Mouse (Mus musculus) midbrain, embryonic 11.5 days (tissue): ENCODE measurements at regions not wholly inside any gene's neighbourhood (a gene's known extent, or its start where the extent isn't known, plus 50 kb on each side); places are given as distances from the start of the nearest gene placed in this dataset.

ENCODE experiments used
- ATAC-seq: fragments of 200-750 bp; cut with Nextera tagmentation; 2 replicates; pipeline ENCODE4 v1.8.0; 2017; ENCODE audit warnings: moderate TSS enrichment, moderate library complexity; ENCODE audit not compliant: low FRiP score
- DNase-seq: peaks from one replicate; pipeline ENCODE4 v3.0.0; 2015; ENCODE audit warnings: low spot score; ENCODE audit errors: missing footprints
- H3K27ac ChIP-seq: fragments of 300-500 bp; sonication (generic); 2 replicates; pipeline ENCODE4 v1.5.1; 2014; ENCODE audit warnings: low read depth, low read length
- H3K27me3 ChIP-seq: fragments of 300-500 bp; sonication (generic); 2 replicates; pipeline ENCODE4 v1.6.1; 2014; ENCODE audit warnings: mild to moderate bottlenecking, low read length, moderate library complexity, mixed read lengths; ENCODE audit not compliant: control insufficient read depth, insufficient read depth
- H3K36me3 ChIP-seq: fragments of 300-500 bp; sonication (generic); 2 replicates; pipeline ENCODE4 v1.6.1; 2014; ENCODE audit warnings: mild to moderate bottlenecking, low read length, moderate library complexity, mixed read lengths; ENCODE audit not compliant: control insufficient read depth, insufficient read depth
- H3K4me1 ChIP-seq: fragments of 300-500 bp; sonication (generic); 2 replicates; pipeline ENCODE4 v1.6.1; 2014; ENCODE audit warnings: low read length; ENCODE audit not compliant: control insufficient read depth, insufficient read depth
- H3K4me2 ChIP-seq: fragments of 300-500 bp; sonication (generic); 2 replicates; pipeline ENCODE4 v1.6.1; 2014; ENCODE audit warnings: mild to moderate bottlenecking, moderate library complexity
- H3K4me3 ChIP-seq: fragments of 300-500 bp; sonication (generic); 2 replicates; pipeline ENCODE4 v1.5.1; 2014; ENCODE audit warnings: low read depth, low read length
- H3K9ac ChIP-seq: fragments of 300-500 bp; sonication (generic); 2 replicates; pipeline ENCODE4 v1.6.1; 2014; ENCODE audit warnings: low read length
- H3K9me3 ChIP-seq: fragments of 300-500 bp; sonication (generic); 2 replicates; pipeline ENCODE4 v1.6.1; 2016; ENCODE audit warnings: low read length; ENCODE audit not compliant: control insufficient read depth
- WGBS: fragments of 180-500 bp; shearing (Covaris S2); extraction: QIAGEN DNeasy Blood & Tissue Kit; methylation state at CpG from one replicate; pipeline ENCODE4 v1.1.7; 2014; 5-methylcytosine and 5-hydroxymethylcytosine counted together

DNA sequence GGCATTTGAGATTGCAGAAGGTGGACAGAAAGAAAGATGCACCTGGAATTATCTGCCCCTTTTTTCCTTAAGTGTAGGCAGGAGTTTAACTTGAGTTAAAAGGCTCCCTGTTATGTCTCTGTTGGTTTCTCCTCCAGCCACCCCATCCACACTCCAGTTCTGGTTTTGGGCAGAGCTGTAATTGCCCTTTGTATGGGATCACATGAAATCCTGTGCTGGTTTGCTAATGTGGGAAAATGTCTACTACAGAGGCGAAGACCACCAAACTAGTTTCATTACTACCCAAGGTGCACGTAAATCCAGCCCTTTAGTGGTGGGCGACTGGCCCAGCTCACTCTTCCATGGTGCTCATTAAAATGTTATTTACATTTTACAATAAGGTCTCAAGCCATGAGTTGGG lies 85.9 kb upstream of the Ssbp2 start:
- Histone ChIP-seq H3K27ac (peak overlapping the region; percentile 21; the same call in 1 of the 2 replicates), H3K27me3 (no peaks in the 10 kb centered on the region), H3K4me3 (no peak overlapping the region), H3K4me2 (no peak overlapping the region), H3K36me3 (no peaks in the 10 kb centered on the region), H3K4me1 (peaks cover 40% of the 10 kb centered on the region), H3K9ac (no peak overlapping the region; the same call in 1 of the 2 replicates), H3K9me3 (no peaks in the 10 kb centered on the region)
- ATAC-seq (peak; percentile 8; the same call in 1 of the 2 replicates), DNase-seq (peak; percentile 93)
- 8% methylated on average over 3 of the region's 3 CpGs for WGBS

DNA sequence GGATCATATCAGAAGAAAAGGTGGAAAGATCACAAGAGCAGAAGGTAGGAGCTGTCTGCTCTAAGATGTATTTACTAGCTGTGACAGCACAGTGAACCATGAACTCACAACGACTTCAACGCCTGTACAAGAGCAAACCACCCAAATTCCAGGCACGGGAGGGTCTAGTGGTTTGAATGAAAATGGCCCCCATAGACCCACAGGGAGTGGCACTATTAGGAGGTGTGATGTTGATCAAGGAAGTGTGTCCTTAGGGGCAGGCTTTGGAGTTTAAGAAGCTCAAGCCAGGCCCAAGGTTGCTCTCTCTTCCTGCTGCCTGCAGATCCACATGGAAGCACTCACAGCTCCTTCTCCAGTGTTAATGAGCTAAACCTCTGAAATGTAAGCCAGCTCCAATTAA lies 83.5 kb upstream of the Ssbp2 start:
- Histone ChIP-seq H3K27me3 (no peaks in the 10 kb centered on the region), H3K36me3 (no peaks in the 10 kb centered on the region), H3K4me3 (no peak overlapping the region), H3K9me3 (no peaks in the 10 kb centered on the region), H3K4me2 (no peak overlapping the region), H3K27ac (no peak overlapping the region), H3K9ac (no peak overlapping the region), H3K4me1 (peaks cover 28% of the 10 kb centered on the region)
- DNase-seq: no peak
- 88% methylated on average over 3 of the region's 3 CpGs for WGBS
- no peak for ATAC-seq

GRCm38 (mm10) chr13:91377428-91377827 lies 82.7 kb upstream of the Ssbp2 start:
- no peak overlapping the region for H3K9ac ChIP-seq
- no peaks in the 10 kb centered on the region for H3K27me3 ChIP-seq
- WGBS: 96% methylated on average over 7 of the region's 7 CpGs
- H3K36me3 ChIP-seq: no peaks in the 10 kb centered on the region
- no peaks in the 10 kb centered on the region for H3K9me3 ChIP-seq
- no peak for ATAC-seq
- H3K4me3 ChIP-seq: no peak overlapping the region
- H3K4me1 ChIP-seq: peaks cover 19% of the 10 kb centered on the region
- no peak overlapping the region for H3K4me2 ChIP-seq
- no peak for DNase-seq
- no peak overlapping the region for H3K27ac ChIP-seq

DNA sequence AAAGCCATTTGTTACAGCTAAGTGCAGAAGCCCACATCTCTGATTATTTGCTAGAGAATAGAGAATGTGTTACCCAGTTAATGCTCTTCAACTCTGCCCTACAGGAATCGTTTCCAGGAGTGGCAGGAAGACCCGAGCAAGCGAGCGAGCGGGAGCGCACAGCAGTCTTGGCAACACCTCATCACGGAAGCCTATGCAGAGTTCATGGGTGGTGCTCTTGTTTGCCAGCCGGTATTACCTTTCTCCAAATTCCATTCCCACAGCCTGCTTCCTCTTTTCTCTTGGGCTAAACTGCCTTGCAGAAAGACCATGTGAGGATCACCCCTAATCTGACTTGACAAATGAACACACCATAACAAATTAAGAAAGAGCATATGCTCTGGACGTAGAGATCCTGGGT lies 82.1 kb upstream of the Ssbp2 start:
- H3K9ac ChIP-seq: no peak overlapping the region
- peaks cover 15% of the 10 kb centered on the region for H3K4me1 ChIP-seq
- 88% methylated on average over 9 of the region's 9 CpGs for WGBS
- no peaks in the 10 kb centered on the region for H3K36me3 ChIP-seq
- DNase-seq (no peak), ATAC-seq (no peak)
- no peak overlapping the region for H3K27ac ChIP-seq
- H3K9me3 ChIP-seq: no peaks in the 10 kb centered on the region
- H3K27me3 ChIP-seq: no peaks in the 10 kb centered on the region
- H3K4me3 ChIP-seq: no peak overlapping the region
- H3K4me2 ChIP-seq: no peak overlapping the region

DNA sequence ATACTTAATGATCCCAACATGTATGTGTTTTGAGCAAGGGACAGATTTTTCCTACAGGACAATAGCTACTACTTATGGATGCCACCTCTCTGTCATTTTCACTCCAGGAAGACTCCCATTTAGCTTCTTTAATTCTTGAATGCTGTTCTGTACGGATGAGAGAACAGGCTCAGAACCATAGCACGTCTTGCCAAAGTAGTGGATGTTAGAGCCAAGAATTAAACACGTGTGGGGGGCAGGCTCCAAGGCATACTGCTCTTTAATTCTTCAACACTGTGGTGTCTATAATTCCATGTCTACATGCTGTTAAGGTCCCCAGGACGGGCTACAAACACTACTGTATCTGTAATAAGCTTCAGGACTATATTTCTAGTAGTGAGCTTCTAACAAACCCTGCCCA lies 74.7 kb upstream of the Ssbp2 start:
- DNase-seq: no peak
- Histone ChIP-seq H3K27me3 (no peaks in the 10 kb centered on the region), H3K27ac (no peak overlapping the region), H3K4me3 (no peak overlapping the region), H3K4me2 (no peak overlapping the region), H3K9me3 (no peaks in the 10 kb centered on the region), H3K9ac (no peak overlapping the region), H3K4me1 (no peaks in the 10 kb centered on the region), H3K36me3 (no peaks in the 10 kb centered on the region)
- no peak for ATAC-seq
- WGBS: 71% methylated on average over 4 of the region's 4 CpGs

DNA sequence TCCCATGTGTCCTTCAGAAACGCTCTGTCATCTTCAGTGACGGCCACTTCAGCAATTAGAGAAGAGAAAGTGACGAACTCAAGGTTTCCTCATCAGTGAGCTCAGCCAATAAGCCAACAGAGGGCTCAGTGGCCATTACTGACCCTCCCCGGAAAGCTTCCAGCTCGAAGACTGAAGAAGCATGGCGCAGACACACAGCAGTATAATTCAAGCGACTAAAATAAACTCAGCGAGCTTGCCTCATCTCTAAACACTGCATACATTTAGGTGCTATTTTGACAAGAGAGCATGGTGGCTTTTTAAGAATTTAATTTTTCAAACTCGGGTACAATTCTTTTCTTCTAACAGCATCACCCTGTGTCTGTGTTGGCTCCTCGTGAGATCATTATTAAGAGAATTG lies 72.2 kb upstream of the Ssbp2 start:
- WGBS: 81% methylated on average over 10 of the region's 10 CpGs
- no peak overlapping the region for H3K9ac ChIP-seq
- no peak for ATAC-seq

GRCm38 (mm10) chr13:91403632-91404031 lies 56.5 kb upstream of the Ssbp2 start:
- Histone ChIP-seq H3K27me3 (no peaks in the 10 kb centered on the region), H3K4me3 (no peak overlapping the region), H3K27ac (no peak overlapping the region), H3K36me3 (no peaks in the 10 kb centered on the region), H3K4me1 (no peaks in the 10 kb centered on the region), H3K4me2 (no peak overlapping the region), H3K9ac (no peak overlapping the region), H3K9me3 (no peaks in the 10 kb centered on the region)
- DNase-seq (no peak), ATAC-seq (no peak)
- 89% methylated on average over 2 of the region's 2 CpGs for WGBS

More for the DNA sequence above, 72.2 kb upstream of the Ssbp2 start:
- H3K4me2 ChIP-seq: no peak overlapping the region
- no peak overlapping the region for H3K27ac ChIP-seq
- H3K4me3 ChIP-seq: no peak overlapping the region
- H3K36me3 ChIP-seq: no peaks in the 10 kb centered on the region
- H3K4me1 ChIP-seq: peaks cover 8% of the 10 kb centered on the region
- H3K9me3 ChIP-seq: no peaks in the 10 kb centered on the region
- H3K27me3 ChIP-seq: no peaks in the 10 kb centered on the region
- DNase-seq: no peak

GRCm38 (mm10) chr13:91405027-91405426 lies 55.1 kb upstream of the Ssbp2 start:
- Histone ChIP-seq H3K4me2 (no peak overlapping the region), H3K4me3 (no peak overlapping the region), H3K27me3 (no peaks in the 10 kb centered on the region), H3K4me1 (no peaks in the 10 kb centered on the region), H3K27ac (no peak overlapping the region), H3K36me3 (no peaks in the 10 kb centered on the region), H3K9me3 (no peaks in the 10 kb centered on the region), H3K9ac (no peak overlapping the region)
- 86% methylated on average over 2 of the region's 2 CpGs for WGBS
- ATAC-seq (no peak), DNase-seq (no peak)

DNA sequence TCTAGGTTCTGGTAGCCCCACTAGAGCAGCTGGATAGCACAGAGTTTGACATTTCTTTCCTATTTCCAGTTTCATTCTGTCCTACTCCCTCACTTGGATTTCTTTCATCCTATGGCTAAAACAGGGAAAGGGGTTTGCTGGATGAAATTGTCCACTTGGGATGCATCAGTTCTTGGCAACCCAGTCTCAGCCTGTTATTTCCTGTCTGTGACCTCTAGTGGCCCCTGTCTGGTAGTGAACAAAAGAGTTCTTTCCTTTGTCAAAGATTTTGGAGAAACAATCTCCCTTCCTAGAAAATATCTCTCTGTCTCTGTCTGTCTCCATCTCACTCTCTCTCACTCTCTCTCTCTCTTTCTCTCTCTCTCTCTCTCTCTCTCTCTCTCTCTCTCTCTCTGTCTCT lies 50.0 kb upstream of the Ssbp2 start:
- ATAC-seq (no peak), DNase-seq (no peak)
- Histone ChIP-seq H3K9me3 (no peaks in the 10 kb centered on the region), H3K4me3 (no peak overlapping the region), H3K4me2 (no peak overlapping the region), H3K36me3 (no peaks in the 10 kb centered on the region), H3K27ac (no peak overlapping the region), H3K27me3 (no peaks in the 10 kb centered on the region), H3K9ac (no peak overlapping the region), H3K4me1 (no peaks in the 10 kb centered on the region)
